Mouse (Mus musculus): Measurements from ENCODE around the gene Rnf141. TPM values are rescaled to one million over a fixed set of nuclear protein-coding genes. Genes with fewer than 3 reads are reported as not detected.

Rnf141 gene
- polyA plus RNA-seq, 1 experiment from 2014 or later: 37.7 TPM

DNA sequence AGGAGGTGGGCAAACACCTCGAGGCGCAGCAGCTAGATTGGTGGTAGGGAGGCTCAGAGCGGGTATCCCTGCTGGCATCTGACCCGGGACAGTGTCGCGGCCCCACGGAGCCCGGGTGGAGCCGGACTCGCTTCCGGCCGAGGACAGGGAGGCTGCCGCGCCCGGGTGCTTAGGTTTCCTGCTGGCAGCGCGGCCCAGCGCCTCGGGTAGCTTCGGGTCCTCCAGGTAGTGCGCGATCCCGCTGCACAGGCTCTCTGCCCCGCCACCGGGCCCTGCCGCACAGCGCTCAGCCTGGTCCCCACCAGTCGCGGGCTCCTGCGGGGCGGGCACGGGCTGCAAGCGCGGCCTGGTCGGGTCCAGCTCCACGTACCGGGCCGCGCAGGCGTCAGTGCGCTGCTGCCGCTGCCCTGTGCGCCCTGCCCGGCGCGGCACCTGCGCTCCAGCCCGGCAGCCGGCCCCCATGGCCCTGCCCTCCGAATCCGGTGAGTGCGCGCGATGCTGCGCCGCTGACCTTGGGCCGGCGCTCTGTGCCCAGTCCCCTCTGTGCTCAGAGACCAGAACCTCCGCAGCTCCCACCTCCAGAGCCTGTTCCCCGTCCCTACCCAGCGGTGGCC is 75.7 kb downstream of the Rnf141 start:
- peak overlapping the region; percentile 58 for H3K4me3 ChIP-seq (ENCODE audit: low read length)
- H3K9ac ChIP-seq (ENCODE audit: low read length): peak overlapping the region; percentile 73
- peaks cover 8% of the 10 kb centered on the region for H3K4me1 ChIP-seq (replicated peaks; ENCODE audit: control insufficient read depth, insufficient read depth, low read length)
- H3K4me2 ChIP-seq (ENCODE audit: low read depth, low read length): peak overlapping the region; percentile 98
- H3K27ac ChIP-seq (ENCODE audit: low read length): no peak overlapping the region
- H3K36me3 ChIP-seq (ENCODE audit: control insufficient read depth, insufficient read depth, low read length): no peaks in the 10 kb centered on the region
- no peaks in the 10 kb centered on the region; the same call in 1 of the 2 replicates for H3K27me3 ChIP-seq (ENCODE audit: control insufficient read depth, insufficient read depth, low read depth, low read length)
- WGBS: 1% methylated on average over 61 of the region's 61 CpGs
- no peaks in the 10 kb centered on the region for H3K9me3 ChIP-seq (ENCODE audit: control insufficient read depth, low read length)
- ATAC-seq (ENCODE audit: low read depth): peak; percentile 71

DNA sequence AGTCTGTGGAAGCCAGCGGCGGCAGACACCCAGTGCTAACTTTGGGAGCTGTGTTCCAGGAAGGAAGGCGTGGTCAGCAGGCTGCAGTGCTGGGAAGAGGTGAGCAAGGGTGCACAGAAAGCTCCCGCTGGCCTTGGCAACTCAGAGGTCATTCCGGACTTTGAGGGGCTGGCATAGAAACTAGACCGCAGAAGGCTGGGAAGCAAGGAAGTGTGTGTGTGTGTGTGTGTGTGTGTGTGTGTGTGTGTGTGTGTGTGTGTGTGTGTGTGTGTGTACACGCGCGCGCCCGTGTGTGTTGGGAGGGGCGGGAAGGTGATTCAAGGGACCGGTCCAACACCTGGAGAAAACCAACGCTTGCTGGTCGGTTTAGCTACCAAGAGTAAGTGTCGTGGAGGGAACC is 76.3 kb downstream of the Rnf141 start, which contains the start of gene Ampd3:
Gene Ampd3 (plus strand): TSS at position 206 of the 400 bp plus-strand sequence.
- H3K4me1 ChIP-seq (replicated peaks; ENCODE audit: control insufficient read depth, insufficient read depth, low read length): peaks cover 3% of the 10 kb centered on the region
- H3K9ac ChIP-seq (ENCODE audit: low read length): peak within 1 kb of the TSS; percentile 73
- H3K27me3 ChIP-seq (ENCODE audit: control insufficient read depth, insufficient read depth, low read depth, low read length): no peaks in the 10 kb centered on the region; the same call in 1 of the 2 replicates
- 22% methylated on average over 15 of the region's 16 CpGs for WGBS
- peak within 1 kb of the TSS; percentile 98 for H3K4me2 ChIP-seq (ENCODE audit: low read depth, low read length)
- H3K36me3 ChIP-seq (ENCODE audit: control insufficient read depth, insufficient read depth, low read length): no peaks in the 10 kb centered on the region
- no peak within 1 kb of the TSS for H3K27ac ChIP-seq (ENCODE audit: low read length)
- peak within 1 kb of the TSS; percentile 58 for H3K4me3 ChIP-seq (ENCODE audit: low read length)
- no peaks in the 10 kb centered on the region for H3K9me3 ChIP-seq (ENCODE audit: control insufficient read depth, low read length)
- peak; percentile 34; the same call in 1 of the 2 replicates for ATAC-seq (ENCODE audit: low read depth)

DNA sequence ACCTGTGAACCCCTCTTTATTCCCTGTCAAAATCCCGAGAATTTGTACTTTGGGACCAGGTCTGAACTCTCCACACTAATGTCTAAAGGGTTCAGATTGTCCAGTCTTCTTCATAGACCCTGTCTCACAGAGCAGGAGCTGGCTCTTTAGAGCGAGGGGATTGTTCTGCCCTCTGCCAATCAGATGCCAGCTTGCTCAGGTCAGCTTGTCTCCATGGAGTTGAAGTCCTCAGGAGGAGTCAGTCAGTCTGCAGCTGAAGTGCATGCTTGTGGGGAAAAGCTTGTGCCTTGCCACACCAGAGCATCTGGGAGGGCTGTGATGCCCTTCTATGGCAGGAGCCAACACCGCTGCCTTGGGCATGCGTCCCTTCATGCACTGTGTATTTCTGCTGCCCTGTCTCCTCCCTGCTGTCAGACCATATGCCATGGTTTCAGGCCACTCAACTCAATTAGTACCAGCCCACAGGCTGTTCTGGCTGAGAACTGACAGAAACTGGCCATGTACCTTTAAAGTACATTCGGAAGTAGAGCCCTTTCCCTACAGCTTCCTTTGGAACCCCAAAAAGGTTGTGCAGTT is 81.6 kb downstream of the Rnf141 start:
- no peaks in the 10 kb centered on the region for H3K4me1 ChIP-seq (replicated peaks; ENCODE audit: control insufficient read depth, insufficient read depth, low read length)
- H3K4me3 ChIP-seq (ENCODE audit: low read length): no peak overlapping the region
- no peak overlapping the region for H3K4me2 ChIP-seq (ENCODE audit: low read depth, low read length)
- H3K36me3 ChIP-seq (ENCODE audit: control insufficient read depth, insufficient read depth, low read length): no peaks in the 10 kb centered on the region
- no peaks in the 10 kb centered on the region for H3K9me3 ChIP-seq (ENCODE audit: control insufficient read depth, low read length)
- 78% methylated on average over 5 of the region's 5 CpGs for WGBS
- no peak overlapping the region for H3K27ac ChIP-seq (ENCODE audit: low read length)
- H3K27me3 ChIP-seq (ENCODE audit: control insufficient read depth, insufficient read depth, low read depth, low read length): no peaks in the 10 kb centered on the region
- no peak overlapping the region for H3K9ac ChIP-seq (ENCODE audit: low read length)
- no peak for ATAC-seq (ENCODE audit: low read depth)

DNA sequence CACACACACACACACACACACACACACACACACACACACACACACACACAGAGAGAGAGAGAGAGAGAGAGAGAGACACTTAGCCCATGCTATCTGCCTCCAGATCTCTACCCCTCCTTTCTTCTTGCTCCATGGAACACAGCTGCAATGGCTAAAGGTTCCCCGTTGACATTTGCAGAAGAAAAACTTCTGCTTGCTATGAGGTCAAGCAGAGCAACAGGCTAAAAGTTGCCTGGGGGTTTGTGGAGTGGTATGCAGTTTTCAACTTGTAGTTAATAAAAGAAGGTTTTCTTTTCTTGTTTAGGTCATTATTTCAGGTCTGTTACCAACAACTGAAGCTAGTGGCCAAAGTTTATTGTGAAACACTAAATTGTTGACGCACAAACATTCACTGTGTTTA is 87.8 kb downstream of the Rnf141 start:
- WGBS: 43% methylated on average over 2 of the region's 2 CpGs
- Histone ChIP-seq H3K4me3 (ENCODE audit: low read length) (no peak overlapping the region), H3K36me3 (ENCODE audit: control insufficient read depth, insufficient read depth, low read length) (no peaks in the 10 kb centered on the region), H3K4me1 (replicated peaks; ENCODE audit: control insufficient read depth, insufficient read depth, low read length) (no peaks in the 10 kb centered on the region), H3K27me3 (ENCODE audit: control insufficient read depth, insufficient read depth, low read depth, low read length) (no peaks in the 10 kb centered on the region), H3K9me3 (ENCODE audit: control insufficient read depth, low read length) (no peaks in the 10 kb centered on the region), H3K27ac (ENCODE audit: low read length) (no peak overlapping the region), H3K4me2 (ENCODE audit: low read depth, low read length) (no peak overlapping the region), H3K9ac (ENCODE audit: low read length) (no peak overlapping the region)
- no peak for ATAC-seq (ENCODE audit: low read depth)

DNA sequence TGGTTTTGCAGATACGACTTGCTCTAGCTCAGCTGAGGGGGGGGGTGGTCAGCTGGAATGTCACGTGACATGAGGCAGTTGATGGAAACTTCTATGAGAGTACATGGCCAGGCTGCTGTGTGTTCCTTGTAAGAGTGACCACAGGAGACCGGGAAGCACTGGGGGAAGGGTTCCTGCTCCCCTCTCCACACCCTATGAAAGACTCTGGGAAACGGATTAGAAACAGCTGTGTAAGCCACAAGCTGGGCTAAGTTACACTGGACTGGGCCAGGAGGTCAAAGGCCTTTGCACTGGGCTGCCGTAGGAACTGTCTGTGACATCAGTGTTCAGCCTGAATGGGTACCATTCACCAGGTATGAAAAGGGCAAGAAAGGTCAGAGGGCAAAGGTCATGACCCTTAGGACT is 90.3 kb downstream of the Rnf141 start:
- Histone ChIP-seq H3K9ac (ENCODE audit: low read length) (no peak overlapping the region), H3K9me3 (ENCODE audit: control insufficient read depth, low read length) (no peaks in the 10 kb centered on the region), H3K36me3 (ENCODE audit: control insufficient read depth, insufficient read depth, low read length) (no peaks in the 10 kb centered on the region), H3K4me1 (replicated peaks; ENCODE audit: control insufficient read depth, insufficient read depth, low read length) (no peaks in the 10 kb centered on the region), H3K4me3 (ENCODE audit: low read length) (no peak overlapping the region), H3K27me3 (ENCODE audit: control insufficient read depth, insufficient read depth, low read depth, low read length) (no peaks in the 10 kb centered on the region), H3K4me2 (ENCODE audit: low read depth, low read length) (no peak overlapping the region), H3K27ac (ENCODE audit: low read length) (no peak overlapping the region)
- ATAC-seq (ENCODE audit: low read depth): no peak
- WGBS: 39% methylated on average over 5 of the region's 5 CpGs

DNA sequence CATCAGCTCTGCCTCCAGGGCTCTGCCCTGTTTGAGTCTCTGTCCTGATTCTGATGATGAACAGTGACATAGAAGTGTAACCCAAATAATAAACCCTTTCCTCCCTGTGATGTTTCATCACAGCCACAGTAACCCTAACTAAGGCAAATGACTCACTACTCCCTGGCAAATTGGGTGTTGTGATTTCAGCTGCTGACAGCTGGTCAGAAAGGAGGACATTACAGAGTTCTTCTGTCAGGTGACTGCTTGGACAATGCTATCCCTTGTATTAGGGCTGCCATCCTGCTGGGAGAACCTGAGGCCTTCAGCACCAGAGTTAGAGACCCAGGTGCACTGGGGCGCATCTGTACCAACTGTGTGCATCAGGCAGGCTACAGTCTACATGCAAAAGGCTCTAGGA is 90.9 kb downstream of the Rnf141 start:
- Histone ChIP-seq H3K4me1 (replicated peaks; ENCODE audit: control insufficient read depth, insufficient read depth, low read length) (no peaks in the 10 kb centered on the region), H3K9ac (ENCODE audit: low read length) (no peak overlapping the region), H3K4me2 (ENCODE audit: low read depth, low read length) (no peak overlapping the region), H3K27me3 (ENCODE audit: control insufficient read depth, insufficient read depth, low read depth, low read length) (no peaks in the 10 kb centered on the region), H3K36me3 (ENCODE audit: control insufficient read depth, insufficient read depth, low read length) (no peaks in the 10 kb centered on the region), H3K4me3 (ENCODE audit: low read length) (no peak overlapping the region), H3K27ac (ENCODE audit: low read length) (no peak overlapping the region), H3K9me3 (ENCODE audit: control insufficient read depth, low read length) (no peaks in the 10 kb centered on the region)
- no peak for ATAC-seq (ENCODE audit: low read depth)
- WGBS: 84% methylated on average over 1 of the region's 1 CpGs

DNA sequence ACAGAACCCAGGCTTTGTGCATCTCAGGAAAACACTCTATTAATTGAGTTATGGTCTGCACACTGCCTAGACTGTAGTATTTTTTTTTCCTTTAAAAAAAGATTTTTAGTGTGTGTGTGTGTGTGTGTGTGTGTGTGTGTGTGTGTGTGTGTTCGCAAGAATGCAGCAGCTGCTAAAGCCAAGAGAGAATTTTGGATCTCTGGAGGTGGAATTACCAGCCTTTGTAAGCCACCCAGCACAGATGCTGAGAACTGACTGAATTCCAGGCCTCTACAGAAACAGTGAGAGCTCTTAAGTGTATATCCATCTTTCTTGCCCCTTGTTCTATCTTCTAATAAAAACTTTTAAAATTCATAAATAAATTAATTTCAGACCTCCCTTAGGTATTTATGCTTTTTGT is 92.6 kb downstream of the Rnf141 start:
- Histone ChIP-seq H3K4me1 (replicated peaks; ENCODE audit: control insufficient read depth, insufficient read depth, low read length) (no peaks in the 10 kb centered on the region), H3K4me2 (ENCODE audit: low read depth, low read length) (no peak overlapping the region), H3K27ac (ENCODE audit: low read length) (no peak overlapping the region), H3K9me3 (ENCODE audit: control insufficient read depth, low read length) (no peaks in the 10 kb centered on the region), H3K27me3 (ENCODE audit: control insufficient read depth, insufficient read depth, low read depth, low read length) (no peaks in the 10 kb centered on the region), H3K9ac (ENCODE audit: low read length) (no peak overlapping the region), H3K4me3 (ENCODE audit: low read length) (no peak overlapping the region), H3K36me3 (ENCODE audit: control insufficient read depth, insufficient read depth, low read length) (no peaks in the 10 kb centered on the region)
- ATAC-seq (ENCODE audit: low read depth): no peak
- 67% methylated on average over 1 of the region's 1 CpGs for WGBS

DNA sequence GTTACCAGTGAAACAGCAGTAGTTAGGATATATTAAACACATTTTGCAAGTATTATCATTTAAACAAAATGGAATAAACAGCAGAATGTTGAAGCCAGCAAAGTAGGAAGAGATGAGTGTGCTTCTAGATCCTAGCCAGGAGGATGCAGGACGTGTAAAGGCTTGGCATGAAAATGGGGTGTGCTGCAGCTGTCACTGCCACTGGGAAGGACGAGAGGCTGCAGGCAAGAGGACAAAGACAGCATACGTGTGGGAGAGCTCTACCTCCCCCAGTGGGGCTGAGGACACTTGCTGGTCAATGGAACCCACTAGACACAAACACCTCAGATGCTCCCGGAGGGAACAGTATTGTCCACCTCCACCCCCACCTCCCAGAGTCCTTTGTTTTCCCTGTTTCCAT is 93.4 kb downstream of the Rnf141 start:
- ATAC-seq (ENCODE audit: low read depth): no peak
- H3K9me3 ChIP-seq (ENCODE audit: control insufficient read depth, low read length): no peaks in the 10 kb centered on the region
- no peak overlapping the region for H3K4me3 ChIP-seq (ENCODE audit: low read length)
- H3K27ac ChIP-seq (ENCODE audit: low read length): no peak overlapping the region
- H3K4me1 ChIP-seq (replicated peaks; ENCODE audit: control insufficient read depth, insufficient read depth, low read length): no peaks in the 10 kb centered on the region
- H3K9ac ChIP-seq (ENCODE audit: low read length): no peak overlapping the region
- no peaks in the 10 kb centered on the region for H3K36me3 ChIP-seq (ENCODE audit: control insufficient read depth, insufficient read depth, low read length)
- no peaks in the 10 kb centered on the region for H3K27me3 ChIP-seq (ENCODE audit: control insufficient read depth, insufficient read depth, low read depth, low read length)
- WGBS: 47% methylated on average over 4 of the region's 4 CpGs
- no peak overlapping the region for H3K4me2 ChIP-seq (ENCODE audit: low read depth, low read length)
